Mouse (Mus musculus): ENCODE results near the gene Zfp597.
A peak's percentile ranks its signal among the peaks of the same experiment; 100 is the strongest.

The Zfp597 gene

DNA sequence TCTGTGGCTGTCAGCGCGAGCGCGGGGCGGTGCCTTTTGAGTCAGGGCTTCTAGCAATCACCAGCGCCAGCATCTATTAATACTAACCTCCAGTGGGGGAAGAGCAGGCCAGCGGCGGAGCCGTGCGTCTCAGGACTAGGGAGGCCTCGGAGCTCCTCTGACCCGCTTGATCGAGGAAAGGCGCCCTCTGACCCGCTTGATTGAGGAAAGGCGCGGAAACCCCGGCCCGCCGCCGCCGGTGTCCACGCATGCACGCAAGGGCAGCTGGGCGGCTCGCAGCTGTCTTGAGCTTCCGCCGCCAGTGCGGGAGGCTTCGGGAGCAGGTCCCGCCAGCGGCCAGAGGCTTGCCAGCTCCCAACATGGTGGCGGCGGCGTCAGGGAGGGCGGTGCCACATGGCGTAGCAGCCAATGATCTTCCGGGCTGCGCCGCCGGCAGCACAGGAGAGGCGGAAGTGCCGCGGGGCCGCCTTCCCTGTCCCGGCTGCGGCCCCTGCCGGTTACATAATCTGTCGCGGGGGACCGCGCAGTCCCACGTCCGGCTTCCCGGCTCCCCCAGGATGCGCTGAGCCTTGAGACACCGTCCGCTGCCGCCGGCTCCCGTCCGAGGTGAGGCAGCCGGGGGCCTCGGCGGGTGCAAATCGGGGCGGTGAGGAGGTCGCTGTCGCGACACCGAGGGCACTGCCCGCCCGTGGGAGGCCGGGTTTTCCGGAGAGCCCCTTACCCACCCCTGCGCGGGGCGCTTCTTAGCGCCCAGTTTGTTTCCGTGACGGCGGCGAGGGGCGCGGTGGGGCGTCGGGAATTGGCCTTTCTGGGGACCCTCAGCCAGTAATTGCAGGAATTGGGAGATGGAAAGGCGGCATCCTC is at the start of gene Zfp597, which contains the start of gene Gm20695:
TSS of gene Zfp597 (minus strand) at position 361 of the 864 bp plus-strand sequence.
TSS of gene Gm20695 (plus strand) at position 448 of the 864 bp plus-strand sequence.
- DNase-seq (ENCODE audit: low read depth) = peak; percentile 91

GRCm38 (mm10) chr16:3934091-3934490 is 49.7 kb upstream of the Zfp597 start:
- DNase-seq (ENCODE audit: low read depth) = peak; percentile 91

DNA sequence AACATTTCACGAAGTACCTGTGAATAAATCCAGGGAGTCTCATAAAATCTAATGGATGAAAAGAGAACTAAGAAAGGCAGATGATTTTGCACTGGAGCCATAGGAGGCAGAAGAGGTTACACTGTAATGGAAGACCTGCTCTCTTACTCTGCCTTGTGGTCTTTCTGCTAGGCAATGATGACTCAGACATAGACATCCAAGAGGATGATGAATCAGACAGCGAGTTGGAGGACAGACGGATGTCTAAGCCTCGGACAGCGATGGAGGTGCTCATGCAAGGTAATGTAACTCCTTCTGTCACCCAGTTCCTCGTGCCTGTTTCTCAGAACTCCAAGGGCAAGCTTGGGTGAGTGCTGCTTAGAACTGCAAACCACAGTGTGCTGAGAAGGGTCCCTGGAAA is 49.2 kb upstream of the Zfp597 start:
- peak; percentile 88 for DNase-seq (ENCODE audit: low read depth)

GRCm38 (mm10) chr16:3929151-3929550 is 44.8 kb upstream of the Zfp597 start:
- peak; percentile 77 for DNase-seq (ENCODE audit: low read depth)

DNA sequence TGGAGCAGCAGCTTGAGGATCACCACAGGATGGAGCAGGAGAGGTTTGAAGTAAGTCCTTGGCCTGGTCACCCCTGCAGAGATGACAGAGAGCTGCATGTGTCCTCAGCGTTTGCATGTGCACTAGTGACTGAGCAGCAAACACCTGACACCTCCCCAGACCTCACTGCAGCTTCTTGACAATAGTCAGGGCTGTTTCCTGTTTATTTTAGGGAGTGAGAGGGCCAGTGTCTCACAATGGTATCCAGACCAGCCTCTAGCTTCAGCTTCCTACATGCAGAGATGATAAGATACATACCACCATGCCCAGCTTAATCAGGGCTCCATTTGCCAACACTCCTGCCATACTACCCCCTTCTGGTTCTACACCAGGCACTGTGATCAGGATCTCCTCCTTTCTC is 44.2 kb upstream of the Zfp597 start:
- DNase-seq (ENCODE audit: low read depth) = no peak

DNA sequence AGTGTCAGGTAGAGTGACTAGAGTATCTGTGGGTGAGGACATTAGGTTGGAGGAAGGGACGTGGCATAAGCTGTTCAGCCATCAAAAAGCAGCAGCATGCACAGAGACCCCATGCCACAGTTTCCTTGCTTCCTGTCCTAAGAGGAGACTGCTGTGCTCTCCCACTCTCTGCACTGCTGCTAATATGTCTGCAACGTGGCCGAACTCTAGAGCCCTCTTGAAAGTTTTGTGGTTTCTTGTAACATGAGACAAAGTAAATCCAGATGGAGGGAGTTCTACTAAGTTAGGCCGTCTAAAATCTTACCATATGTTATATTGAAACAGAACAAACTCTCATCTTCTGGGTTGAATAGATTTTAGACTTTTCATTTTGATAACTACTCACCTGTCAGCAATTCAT is 39.6 kb upstream of the Zfp597 start:
- DNase-seq (ENCODE audit: low read depth) = peak; percentile 24

GRCm38 (mm10) chr16:3923515-3923914 is 39.2 kb upstream of the Zfp597 start:
- no peak for DNase-seq (ENCODE audit: low read depth)

DNA sequence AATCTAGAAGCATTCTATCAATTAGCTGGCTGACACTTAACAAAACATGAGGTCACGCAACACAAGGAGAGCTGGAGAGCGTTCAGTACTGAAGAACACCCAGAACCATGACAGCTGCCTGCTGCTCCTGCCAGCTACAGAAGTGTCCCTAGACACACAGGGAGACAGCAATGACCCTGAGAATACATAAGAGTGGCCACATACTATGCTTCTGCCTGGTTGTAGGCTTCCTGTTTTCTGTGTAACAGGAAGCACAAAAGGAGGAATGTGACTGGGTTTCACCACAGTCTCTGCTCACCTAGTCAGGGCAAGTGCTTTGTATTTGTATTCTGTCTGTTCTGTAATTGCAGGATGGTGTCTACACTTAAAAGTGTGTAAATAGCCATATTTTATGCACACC is 36.4 kb upstream of the Zfp597 start:
- peak; percentile 32 for DNase-seq (ENCODE audit: low read depth)

- DNase-seq (ENCODE audit: low read depth) = no peak
Observed at GRCm38 (mm10) chr16:3909118-3909517, 24.8 kb upstream of the Zfp597 start.

DNA sequence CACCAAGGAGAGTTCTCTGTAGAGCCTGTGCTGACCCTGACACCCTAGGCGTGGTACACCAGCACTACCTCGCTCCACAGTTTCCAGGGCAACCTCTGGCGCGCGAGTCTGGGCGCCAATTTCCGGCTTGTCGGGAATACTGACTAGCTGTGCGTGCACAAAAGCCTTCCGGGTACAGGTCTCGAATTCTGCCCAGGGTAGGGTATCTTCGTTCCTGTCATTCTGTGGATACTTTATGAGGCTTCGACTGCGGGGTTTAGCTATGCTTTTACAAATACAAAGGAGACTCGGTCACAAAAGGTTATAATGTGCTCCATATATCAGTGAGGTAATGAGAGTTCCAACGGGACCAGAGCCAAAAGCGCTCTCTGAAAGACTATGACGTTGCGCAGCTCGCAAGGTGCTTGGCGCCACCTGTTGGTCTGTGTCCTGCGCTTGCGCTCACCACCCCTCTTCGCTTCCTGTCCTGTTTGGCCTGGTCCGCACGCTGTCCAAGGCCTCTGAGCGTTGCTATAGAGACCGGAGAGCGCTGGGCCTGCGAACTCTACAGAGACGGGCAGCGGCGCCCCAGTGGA is 24.3 kb upstream of the Zfp597 start, which contains the start of the genes 1700037C18Rik and Cluap1:
TSS of gene 1700037C18Rik (minus strand) at position 153 of the 575 bp plus-strand sequence.
TSS of gene Cluap1 (plus strand) at position 265 of the 575 bp plus-strand sequence.
- DNase-seq (ENCODE audit: low read depth) = peak; percentile 97

- no peak for DNase-seq (ENCODE audit: low read depth)
Observed at GRCm38 (mm10) chr16:3907471-3907870, 23.1 kb upstream of the Zfp597 start.

- DNase-seq (ENCODE audit: low read depth) = no peak
Observed at GRCm38 (mm10) chr16:3896553-3896952, 12.2 kb upstream of the Zfp597 start.

DNA sequence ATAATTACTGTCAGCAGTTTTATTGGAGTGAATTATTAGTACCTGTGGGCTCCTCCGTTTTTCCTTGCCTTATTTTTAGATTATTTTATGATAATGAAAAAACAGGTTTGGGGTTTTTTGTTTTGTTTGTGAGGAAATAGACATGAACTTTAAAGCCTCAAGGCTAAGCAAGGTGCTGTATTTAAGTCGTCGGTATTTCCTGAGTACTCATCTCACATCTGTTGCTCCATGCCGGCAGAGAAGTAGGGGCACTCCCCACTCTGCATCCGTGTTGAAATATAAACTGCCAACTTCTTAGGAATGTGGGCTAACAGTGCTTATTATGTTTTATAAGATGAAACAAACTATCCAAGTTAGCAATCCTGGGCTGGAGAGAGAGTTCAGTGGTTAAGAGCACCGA is 11.7 kb upstream of the Zfp597 start:
- DNase-seq (ENCODE audit: low read depth) = no peak

DNA sequence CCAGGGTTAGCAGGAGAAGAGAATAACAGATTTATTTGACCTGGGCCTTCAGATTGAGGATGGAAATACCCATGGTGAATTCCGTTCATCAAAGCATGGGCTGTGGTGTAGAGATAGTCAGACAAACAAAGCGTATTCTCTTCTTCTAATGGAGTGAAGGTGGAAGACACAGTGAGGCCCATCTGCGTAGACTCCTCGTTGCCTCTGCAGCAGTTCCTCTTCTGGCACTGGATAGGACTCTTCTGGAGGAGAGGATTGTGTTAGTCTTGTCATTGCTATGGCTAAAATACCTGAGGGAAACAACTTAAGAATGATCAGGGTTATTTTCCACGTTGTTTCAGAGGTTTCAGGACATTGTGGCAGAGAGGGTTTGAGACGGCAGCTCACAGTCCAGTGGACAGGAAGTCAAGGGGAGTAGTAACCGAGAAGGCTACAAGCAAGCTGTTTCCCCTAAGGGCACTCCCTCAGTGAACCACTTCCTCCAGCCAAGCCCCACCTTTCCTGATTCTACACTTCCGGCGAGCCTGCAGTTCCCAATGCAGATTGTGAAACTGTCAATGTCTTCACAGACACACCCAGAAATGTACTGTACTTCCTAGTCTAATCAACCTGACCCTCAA is 10.9 kb upstream of the Zfp597 start:
- DNase-seq (ENCODE audit: low read depth) = peak; percentile 92

GRCm38 (mm10) chr16:3893739-3894138 is 9.4 kb upstream of the Zfp597 start:
- no peak for DNase-seq (ENCODE audit: low read depth)

DNA sequence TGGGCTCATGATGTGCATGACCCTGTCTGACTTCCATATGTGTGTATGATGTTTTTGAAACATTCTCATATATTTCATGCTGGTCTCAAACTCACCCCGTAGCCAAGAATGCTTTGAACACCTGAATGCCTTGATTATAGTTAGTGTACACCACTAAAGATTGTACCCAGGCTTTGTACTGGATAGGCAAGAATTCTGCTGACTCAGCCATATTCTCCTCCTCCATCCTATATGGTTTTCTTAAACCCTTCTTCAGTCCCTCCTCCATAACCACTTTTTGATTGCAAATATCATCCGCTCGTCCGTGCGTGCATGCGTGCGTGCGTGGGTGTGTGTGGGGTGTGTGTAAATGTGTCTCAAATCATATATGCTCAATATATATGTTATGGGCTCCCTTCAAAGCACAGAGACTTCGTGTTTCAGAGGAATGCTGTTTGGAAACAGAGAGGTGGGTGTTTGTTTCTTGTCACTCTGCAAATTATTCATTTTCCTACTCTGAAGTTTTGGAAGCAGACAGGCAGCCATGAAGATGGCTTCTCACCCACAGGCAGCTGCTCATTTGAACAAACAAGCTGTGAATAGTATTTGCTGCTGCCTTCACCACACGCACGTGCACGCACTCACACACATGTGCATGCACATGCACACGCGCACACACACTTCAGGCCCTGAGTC is 7.4 kb upstream of the Zfp597 start:
- DNase-seq (ENCODE audit: low read depth) = no peak

GRCm38 (mm10) chr16:3885065-3885670 is 807 bp upstream of the Zfp597 start:
- peak; percentile 71 for DNase-seq (ENCODE audit: low read depth)

- DNase-seq (ENCODE audit: low read depth) = no peak
Observed at GRCm38 (mm10) chr16:3876346-3876745, 8.0 kb downstream of the Zfp597 start.

GRCm38 (mm10) chr16:3872216-3873047 is 11.9 kb downstream of the Zfp597 start, which contains the start of gene Naa60:
TSS of gene Naa60 (plus strand) at chr16:3872375.
- DNase-seq (ENCODE audit: low read depth) = peak; percentile 86

GRCm38 (mm10) chr16:3871815-3872214 is 12.5 kb downstream of the Zfp597 start:
- peak; percentile 41 for DNase-seq (ENCODE audit: low read depth)

GRCm38 (mm10) chr16:3859254-3859653 is 25.1 kb downstream of the Zfp597 start:
- DNase-seq (ENCODE audit: low read depth) = peak; percentile 67
